Mouse (Mus musculus) c-Kit-negative CD71-positive TER-119-positive erythroid progenitor cells, embryonic 14.5 days (primary cell): Measurements from ENCODE around the gene Nagpa.

Experiments
- DNase-seq: peaks from one replicate; pipeline ENCODE4 v3.0.0-alpha.2; 2013; ENCODE audit warnings: low read depth, low spot score

Nagpa gene

GRCm38 (mm10) chr16:5202681-5203080 lies 1.1 kb downstream of the Nagpa start:
- no peak for DNase-seq

DNA sequence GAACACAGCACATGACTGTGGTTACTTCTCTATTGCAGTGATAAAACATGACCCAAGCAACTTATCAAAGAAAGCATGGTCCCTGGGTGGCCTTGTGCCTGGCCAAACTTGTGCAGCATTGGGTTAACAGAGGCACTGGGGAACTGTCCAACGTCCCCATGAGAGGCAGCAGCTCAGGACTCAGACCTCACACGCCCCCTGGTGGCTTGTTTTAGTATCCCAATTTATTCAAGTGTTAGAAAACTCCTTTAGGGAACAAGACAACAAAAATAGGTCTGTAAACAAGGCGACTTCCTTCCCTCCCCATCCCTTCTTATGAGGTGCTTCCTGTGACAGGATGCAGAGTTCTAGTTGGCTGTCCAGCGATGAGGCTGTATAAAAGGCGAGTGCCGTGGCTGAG lies 8.7 kb downstream of the Nagpa start:
- peak; percentile 41 for DNase-seq

DNA sequence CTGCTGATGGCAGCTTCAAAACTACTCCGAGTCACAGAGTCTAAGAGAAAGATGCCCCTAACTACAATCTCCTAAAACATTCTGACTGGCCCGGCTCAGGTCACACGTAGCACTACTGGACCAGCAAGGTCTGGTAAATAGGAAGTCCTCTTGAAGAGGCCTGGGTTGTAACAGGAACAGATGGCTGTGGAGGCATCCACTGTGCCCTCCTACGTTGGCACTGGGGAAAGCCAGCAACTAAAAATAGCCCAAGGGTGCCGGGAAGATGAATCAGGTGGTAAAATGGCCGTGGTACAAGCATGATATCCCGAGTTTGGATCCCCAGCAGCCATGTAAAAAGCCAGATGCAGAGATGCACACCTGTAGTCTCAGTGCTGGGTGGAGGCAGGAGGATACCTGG lies 17.6 kb downstream of the Nagpa start:
- DNase-seq, result no peak

- no peak for DNase-seq
These were observed 18.1 kb downstream of the Nagpa start for GRCm38 (mm10) chr16:5185691-5186090.

DNA sequence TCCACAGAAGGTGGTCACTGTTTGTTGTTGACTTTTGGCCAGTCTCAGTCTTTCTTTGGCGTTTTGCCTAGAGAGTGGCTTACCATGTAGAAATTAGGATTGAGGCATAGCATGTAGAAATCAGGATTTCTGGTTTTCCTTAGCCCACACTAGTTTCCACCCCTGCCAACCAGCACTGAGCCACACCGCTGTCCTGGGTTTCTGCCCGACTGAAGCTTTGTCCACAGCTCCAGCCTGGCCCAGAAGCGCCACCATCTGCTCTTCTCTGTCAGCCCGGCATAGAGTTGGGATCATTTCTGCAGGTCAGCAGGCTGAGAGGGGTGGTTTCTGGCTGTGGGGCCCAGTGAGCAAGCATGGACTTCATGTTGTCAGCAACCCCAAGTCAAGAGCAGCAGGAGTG lies 18.9 kb downstream of the Nagpa start:
- no peak for DNase-seq

DNA sequence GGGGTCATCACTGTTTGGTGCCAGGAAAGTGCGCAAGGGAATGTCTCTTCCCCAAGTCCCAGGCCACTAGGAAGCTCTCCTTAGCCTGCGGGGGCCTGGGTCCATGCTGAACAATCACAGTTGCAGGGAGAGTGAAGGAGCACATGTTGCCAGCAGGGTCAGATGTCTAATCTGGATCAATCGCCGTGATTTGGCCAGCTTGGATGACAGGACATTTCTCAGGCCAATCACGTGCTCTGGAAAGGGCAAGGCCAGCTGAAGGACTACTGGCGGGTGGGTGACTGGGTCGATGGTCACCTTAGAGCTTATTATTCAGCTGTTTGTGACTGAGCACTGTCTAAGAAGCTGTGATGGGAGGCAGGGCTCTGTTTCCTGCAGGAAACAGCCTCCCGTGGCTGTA lies 19.7 kb downstream of the Nagpa start:
- DNase-seq, result no peak

DNA sequence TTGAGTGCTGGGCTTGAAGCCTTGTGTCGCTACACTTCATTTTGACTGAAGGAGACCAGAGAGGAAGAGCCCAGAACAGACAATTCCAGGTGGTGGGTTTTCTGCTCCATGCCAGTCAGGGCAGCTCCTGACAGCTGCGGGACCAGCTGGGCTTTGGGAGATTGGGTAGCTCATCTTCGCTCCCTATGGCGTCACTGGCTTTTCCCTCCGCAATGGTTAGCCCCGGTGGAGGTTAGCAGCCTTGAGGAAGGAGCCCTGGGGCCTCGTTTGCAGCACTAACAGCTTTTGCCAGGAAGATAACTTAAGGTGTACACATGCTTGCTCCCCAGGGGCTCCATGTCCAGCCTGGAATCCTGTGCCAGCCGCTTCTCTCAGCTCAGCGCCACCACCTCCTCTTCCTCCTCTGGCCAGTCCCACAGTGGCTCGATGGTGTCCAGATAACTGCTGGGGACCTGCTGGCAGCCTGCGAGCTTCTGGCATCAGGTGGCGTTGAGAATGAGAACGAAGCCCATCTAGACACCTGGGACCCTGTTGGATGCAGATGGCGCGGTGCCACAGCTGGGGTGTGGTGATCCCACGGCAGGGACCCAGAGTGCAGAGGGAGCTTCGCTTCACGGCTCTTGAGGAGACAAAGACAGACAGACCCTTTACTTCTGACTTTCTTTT lies 20.4 kb downstream of the Nagpa start:
- DNase-seq, result no peak

DNA sequence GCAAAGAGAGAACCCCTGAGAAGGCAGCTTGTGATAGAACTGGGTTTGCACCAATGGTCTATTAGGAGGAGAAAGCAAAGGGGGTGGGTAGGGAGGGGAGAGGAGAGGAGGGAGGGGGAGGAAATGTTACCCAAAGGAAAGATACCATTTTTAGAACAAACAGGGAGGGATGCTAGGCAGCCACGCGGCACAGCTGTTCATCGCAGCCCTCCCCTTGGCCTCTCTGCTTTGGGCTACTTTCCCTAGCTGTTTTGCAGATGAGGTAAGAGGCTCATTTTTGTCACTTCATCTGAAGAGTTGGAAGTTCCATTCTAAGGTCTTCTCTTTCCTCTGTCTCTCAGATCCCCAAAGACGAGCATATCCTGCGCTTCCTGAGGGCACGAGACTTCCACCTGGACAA lies 31.2 kb downstream of the Nagpa start:
- no peak for DNase-seq

GRCm38 (mm10) chr16:5168829-5169228 lies 35.0 kb downstream of the Nagpa start:
- no peak for DNase-seq

- no peak for DNase-seq
These were observed 35.8 kb downstream of the Nagpa start for GRCm38 (mm10) chr16:5168038-5168437.

GRCm38 (mm10) chr16:5164327-5164726 lies 39.5 kb downstream of the Nagpa start:
- DNase-seq, result no peak

DNA sequence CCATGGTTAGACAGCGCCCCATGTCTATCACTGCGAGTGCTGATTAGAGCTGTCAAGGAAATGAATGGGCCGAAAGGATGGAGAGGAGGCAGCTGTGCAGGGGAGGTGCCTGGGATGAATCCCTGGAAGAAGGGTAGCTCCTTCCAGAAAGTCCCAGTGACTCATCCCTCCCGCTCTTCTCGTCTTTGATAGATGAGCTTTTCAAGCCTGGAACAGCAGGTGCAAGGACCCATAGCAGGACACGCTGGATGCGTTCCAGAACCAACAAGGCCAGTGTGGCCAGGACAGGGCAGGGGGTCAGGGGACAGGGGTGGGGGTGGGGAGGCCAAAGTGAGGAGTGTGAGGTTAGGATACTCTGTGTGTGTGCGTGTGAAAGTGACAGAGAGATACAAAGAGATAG lies 44.6 kb downstream of the Nagpa start:
- DNase-seq, result no peak

DNA sequence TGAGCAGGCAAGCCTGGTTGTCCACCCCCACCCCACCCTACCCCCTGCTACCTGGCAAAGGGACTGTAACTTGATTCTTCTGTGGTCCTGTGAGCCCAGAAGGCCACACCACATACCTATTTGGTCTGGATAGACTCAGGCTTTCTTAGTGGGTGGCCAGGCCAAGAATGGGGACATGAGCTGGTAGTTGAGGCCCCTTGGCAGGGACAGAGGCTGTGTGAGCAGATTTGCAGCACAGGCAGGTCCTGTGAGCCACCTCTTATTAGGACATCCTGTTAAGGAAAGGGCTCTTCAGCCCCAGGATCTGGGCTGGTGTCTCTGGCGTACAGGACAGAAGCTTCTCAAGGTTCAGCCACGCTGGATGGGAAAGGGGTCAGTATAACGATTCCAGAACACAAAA lies 46.7 kb downstream of the Nagpa start:
- DNase-seq, result no peak

GRCm38 (mm10) chr16:5156495-5156894 lies 47.3 kb downstream of the Nagpa start:
- no peak for DNase-seq

DNA sequence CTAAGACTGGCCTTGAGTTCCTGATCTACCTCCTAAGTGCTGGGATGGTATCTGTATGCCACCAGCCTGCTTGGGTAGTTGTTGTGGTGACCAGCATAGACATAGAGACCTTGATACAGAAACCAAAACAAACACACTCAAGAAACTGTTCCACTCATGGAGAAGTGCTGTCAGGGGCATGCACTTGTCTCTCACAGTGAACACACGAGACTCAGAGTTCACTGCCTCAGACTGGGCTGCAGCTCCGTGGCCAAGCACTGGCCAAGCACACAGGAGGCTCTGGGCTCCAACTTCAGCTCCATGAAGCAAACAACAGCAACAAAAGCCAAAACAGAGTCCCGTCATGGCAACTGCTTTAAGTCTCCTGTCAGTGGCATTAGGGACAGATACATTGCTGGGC lies 48.8 kb downstream of the Nagpa start:
- no peak for DNase-seq

GRCm38 (mm10) chr16:5153299-5154026 lies 50.3 kb downstream of the Nagpa start:
- DNase-seq, result no peak

DNA sequence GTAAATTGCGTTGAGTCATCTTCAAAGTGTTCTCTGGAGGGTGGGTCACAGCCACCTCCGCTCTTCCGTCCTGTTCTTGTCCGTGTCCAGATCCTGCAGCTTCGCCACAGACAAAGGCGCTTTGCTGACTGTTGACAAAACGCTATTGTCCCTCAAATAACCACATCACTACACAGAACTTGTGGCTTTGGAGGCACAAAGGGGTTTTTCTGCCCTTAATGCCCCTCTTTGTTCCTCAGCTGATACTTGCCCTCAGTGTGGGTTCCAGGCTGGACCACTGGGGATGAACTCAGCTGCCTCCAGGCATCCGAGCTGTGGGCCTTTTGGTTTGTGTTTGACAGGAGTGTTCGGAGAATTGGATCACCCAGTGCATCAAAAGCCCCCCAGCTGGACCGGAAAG lies 53.3 kb downstream of the Nagpa start:
- DNase-seq, result no peak

DNA sequence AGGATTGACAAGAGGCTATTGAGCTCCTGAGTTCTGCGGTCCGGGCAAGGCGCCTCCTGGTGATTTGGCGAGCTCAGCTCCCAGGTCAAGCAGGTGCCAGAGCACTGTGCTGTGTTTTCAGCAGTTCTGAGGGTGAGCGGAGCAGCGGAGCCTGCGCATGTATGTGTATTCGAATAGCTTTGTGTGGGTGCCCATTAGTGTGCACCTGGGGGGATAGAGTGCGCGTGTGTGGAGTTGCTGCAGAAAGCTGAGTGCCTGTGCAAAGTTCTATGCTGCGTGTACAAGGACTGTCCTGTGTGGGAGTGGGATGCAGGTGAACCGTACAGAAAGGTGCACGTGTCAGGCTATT lies 56.8 kb downstream of the Nagpa start, which contains the start of gene Sec14l5:
TSS of gene Sec14l5 (plus strand) at position 73 of the 349 bp plus-strand sequence.
- no peak for DNase-seq

- DNase-seq, result no peak
These were observed 57.3 kb downstream of the Nagpa start for GRCm38 (mm10) chr16:5146367-5147036.

DNA sequence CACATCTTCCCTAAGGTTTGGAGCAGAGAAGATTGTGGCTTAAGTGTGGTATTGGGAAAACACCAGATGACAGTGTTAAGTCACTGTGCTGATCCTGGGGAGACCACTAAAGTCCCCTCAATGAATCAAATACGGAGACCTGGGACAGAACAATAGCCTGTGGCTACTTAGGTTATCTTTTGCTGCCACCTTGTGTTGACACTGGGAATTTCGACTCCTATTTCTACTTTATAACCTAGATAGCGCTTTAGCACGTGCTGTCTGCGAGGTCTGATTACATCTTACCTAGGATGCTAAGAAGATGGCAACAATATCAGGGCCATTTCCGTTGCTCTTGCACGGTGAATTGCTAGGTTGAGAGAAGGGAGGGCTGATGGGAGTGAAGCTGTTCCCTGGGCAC lies 58.2 kb downstream of the Nagpa start:
- DNase-seq, result peak; percentile 43
